Mouse (Mus musculus) gastrocnemius, postnatal 14 days (tissue): ENCODE measurements around the gene Bmpr1b. TPM values are rescaled to one million over a fixed set of nuclear protein-coding genes. Genes with fewer than 3 reads are reported as not detected.

Experiments
- DNase-seq: peaks from one replicate; pipeline ENCODE4 v3.0.0; 2021; ENCODE audit warnings: mixed read lengths
- intact Hi-C: fragments of 180-260 bp; cut with DNase I; formaldehyde crosslinking; loops from one replicate; pipeline ENCODE4 v1.15.1; 2025; ENCODE audit warnings: low total_unique reads
- total RNA-seq, 2 experiments: library from RNA; stranded (reverse); gene quantifications; 2 replicates each; pipeline ENCODE4 v1.2.3; 2021

The Bmpr1b gene
- total RNA-seq, 2 experiments from 2014 or later: 3.1 to 3.6 TPM

- DNase-seq: peak; percentile 8
- intact Hi-C loops: no loop called here
These were observed 237.7 kb downstream of the Bmpr1b start for GRCm38 (mm10) chr3:141931372-141932092.

- intact Hi-C loops: no loop called here
- no peak for DNase-seq
These were observed 245.8 kb downstream of the Bmpr1b start for GRCm38 (mm10) chr3:141923442-141923841.

- intact Hi-C loops: no loop called here
- DNase-seq: no peak
These were observed 248.1 kb downstream of the Bmpr1b start for GRCm38 (mm10) chr3:141921161-141921560.

- no peak for DNase-seq
- intact Hi-C loops: no loop called here
These were observed 249.6 kb downstream of the Bmpr1b start for GRCm38 (mm10) chr3:141919661-141920060.

GRCm38 (mm10) chr3:141917166-141917565 is 252.1 kb downstream of the Bmpr1b start:
- intact Hi-C loops: no loop called here
- no peak for DNase-seq

- DNase-seq: no peak
- intact Hi-C loops: no loop called here
These were observed 253.2 kb downstream of the Bmpr1b start for GRCm38 (mm10) chr3:141915995-141916394.

- no peak for DNase-seq
- intact Hi-C loops: no loop called here
These were observed 254.6 kb downstream of the Bmpr1b start for GRCm38 (mm10) chr3:141914588-141914987.

- DNase-seq: no peak
These were observed 260.1 kb downstream of the Bmpr1b start for GRCm38 (mm10) chr3:141909136-141909535.

GRCm38 (mm10) chr3:141905903-141906623 is 263.2 kb downstream of the Bmpr1b start:
- no peak for DNase-seq
- intact Hi-C loops: no loop called here

More at GRCm38 (mm10) chr3:141909136-141909535, 260.1 kb downstream of the Bmpr1b start:
- intact Hi-C loops: no loop called here

- intact Hi-C loops: no loop called here
- DNase-seq: no peak
These were observed 268.9 kb downstream of the Bmpr1b start for GRCm38 (mm10) chr3:141900361-141900760.

- intact Hi-C loops: no loop called here
- no peak for DNase-seq
These were observed 269.7 kb downstream of the Bmpr1b start for GRCm38 (mm10) chr3:141899521-141899920.

- intact Hi-C loops: no loop called here
- DNase-seq: no peak
These were observed 271.5 kb downstream of the Bmpr1b start for GRCm38 (mm10) chr3:141897698-141898097.

- intact Hi-C loops: no loop called here
- no peak for DNase-seq
These were observed 272.2 kb downstream of the Bmpr1b start for GRCm38 (mm10) chr3:141896870-141897554.

- DNase-seq: no peak
- intact Hi-C loops: no loop called here
These were observed 274.1 kb downstream of the Bmpr1b start for GRCm38 (mm10) chr3:141895096-141895495.

GRCm38 (mm10) chr3:141890668-141891067 is 278.6 kb downstream of the Bmpr1b start:
- intact Hi-C loops: no loop called here
- no peak for DNase-seq

- intact Hi-C loops: loop anchor here (10.0 kb wide), 1 partner anchor 147 kb away; no protein-coding TSS in a partner anchor
- DNase-seq: no peak
These were observed 281.6 kb downstream of the Bmpr1b start for GRCm38 (mm10) chr3:141887476-141888274.

GRCm38 (mm10) chr3:141884190-141884589 is 285.0 kb downstream of the Bmpr1b start:
- intact Hi-C loops: loop anchor here (10.0 kb wide), 1 partner anchor 151 kb away; no protein-coding TSS in a partner anchor
- DNase-seq: no peak

GRCm38 (mm10) chr3:141882496-141882895 is 286.7 kb downstream of the Bmpr1b start:
- intact Hi-C loops: loop anchor here (10.0 kb wide), 1 partner anchor 152 kb away; no protein-coding TSS in a partner anchor
- no peak for DNase-seq

GRCm38 (mm10) chr3:141872337-141873042 is 296.7 kb downstream of the Bmpr1b start:
- intact Hi-C loops: no loop called here
- DNase-seq: no peak
